Mouse (Mus musculus) right cerebral cortex, adult 18-20 months (tissue): Measurements from ENCODE around the gene F10.
A peak's percentile ranks its signal among the peaks of the same experiment; 100 is the strongest.
"Not testable (repeated sequence)": the region's sequence is repeated elsewhere in the genome, so short reads cannot be mapped to it uniquely, and the experiment has no call there.

ENCODE experiments used
- DNase-seq: peaks from one replicate; pipeline ENCODE4 v3.0.0; 2022; ENCODE audit warnings: mixed read lengths

Gene F10

DNA sequence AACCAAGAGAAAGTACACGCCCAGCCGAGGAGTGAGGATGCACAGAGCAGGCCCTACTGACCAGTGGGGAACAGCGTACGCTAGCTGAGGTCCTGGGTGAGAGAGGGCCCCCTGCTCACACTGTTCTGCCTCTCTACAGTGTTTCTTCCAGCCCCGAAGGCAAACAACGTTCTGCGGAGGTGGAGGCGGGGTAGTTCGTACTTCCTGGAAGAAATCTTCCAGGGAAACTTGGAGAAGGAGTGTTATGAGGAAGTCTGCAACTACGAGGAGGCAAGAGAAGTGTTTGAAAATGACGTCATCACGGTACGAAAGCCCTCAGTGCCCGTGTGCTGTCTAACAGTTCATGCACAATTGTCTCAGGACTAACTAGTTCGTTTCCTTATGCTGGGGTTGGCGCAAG is 26.0 kb downstream of the F10 start:
- DNase-seq, result no peak

DNA sequence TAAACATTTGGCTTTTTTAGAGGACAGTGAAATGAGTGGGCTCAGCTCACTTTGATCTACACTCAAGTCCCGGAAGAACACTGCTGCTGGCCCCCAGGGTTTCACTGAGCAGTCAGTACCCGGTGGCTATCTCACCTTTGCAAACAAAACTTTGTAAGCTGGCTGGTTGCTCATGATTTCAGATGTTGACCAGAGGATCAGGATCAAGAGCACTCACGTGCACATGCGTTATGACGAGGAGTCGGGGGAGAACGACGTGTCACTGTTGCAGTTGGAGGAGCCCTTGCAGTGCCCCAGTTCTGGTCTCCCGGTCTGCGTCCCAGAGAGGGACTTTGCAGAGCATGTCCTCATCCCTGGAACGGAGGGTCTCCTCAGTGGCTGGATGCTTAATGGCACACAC is 36.1 kb downstream of the F10 start:
- DNase-seq, result no peak

DNA sequence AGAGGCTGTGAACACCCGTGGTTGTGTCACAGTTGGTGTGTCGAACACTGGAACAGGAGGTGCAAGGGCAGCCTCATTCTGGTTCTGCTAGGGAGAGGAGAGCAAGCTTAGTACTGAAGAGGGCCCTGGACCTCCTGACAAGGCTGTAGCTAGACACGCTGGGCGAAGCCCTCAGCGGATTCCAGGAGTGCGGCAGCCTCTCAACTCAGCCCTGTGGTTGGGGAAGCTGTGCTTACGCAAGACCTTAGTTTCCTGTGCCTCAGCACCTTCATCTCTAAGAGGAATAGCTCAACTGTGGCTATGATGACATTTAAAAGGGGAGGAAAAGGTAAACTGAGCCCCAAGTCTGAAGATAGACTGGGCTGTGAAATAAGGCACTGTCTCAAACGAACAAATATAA is 37.9 kb downstream of the F10 start:
- DNase-seq, result no peak

DNA sequence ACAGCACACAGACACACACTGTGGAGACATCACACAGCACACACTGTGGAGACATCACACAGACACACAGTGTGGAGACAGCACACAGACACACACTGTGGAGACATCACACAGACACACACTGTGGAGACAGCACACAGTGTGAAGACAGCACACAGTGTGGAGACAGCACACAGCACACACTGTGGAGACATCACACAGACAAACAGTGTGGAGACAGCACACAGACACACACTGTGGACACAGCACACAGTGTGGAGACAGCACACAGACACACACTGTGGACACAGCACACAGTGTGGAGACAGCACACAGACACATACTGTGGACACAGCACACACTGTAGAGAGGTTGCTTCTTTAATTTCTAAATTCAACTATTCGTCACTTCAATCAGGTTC is 38.5 kb downstream of the F10 start:
- not testable (repeated sequence) for DNase-seq

DNA sequence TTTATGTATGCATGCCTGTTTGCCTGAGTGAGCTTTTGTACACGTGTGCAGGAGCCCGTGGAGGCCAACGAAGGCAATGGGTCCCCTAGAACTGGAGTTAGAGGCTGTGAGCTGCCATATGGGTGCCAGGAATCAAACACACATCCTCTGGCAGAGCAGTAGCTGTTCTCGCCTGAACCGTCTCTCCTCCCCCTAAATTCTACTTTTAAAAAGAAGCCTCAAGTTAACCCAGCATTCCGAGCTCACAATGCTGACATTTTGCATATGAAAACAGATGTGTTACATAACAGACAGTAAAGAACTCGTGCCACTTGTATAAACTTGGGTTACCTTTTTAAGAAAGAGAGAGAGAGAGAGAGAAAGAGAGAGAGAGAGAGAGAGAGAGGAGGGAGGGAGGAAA is 40.4 kb downstream of the F10 start:
- DNase-seq, result peak; percentile 6

DNA sequence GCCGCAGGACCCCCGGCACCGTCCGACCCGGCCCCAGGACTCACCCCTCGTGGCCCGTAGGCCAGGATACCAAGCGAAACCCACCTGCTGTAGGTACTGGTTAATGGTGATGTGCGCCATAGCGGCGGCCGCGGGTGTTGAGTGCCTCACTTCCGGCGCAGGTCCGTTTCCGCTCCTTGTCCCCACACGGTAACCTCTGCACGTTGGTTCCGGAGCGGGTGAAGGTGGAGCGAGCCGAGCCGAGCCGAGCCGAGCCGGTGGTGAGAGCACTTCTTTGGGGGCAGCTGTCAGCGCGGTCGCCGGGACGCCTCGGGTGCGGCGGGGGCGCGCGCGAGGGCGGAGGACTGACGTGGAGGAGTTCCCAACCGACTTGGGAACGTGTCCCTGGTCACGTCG is 67.6 kb downstream of the F10 start:
- DNase-seq, result peak; percentile 91

DNA sequence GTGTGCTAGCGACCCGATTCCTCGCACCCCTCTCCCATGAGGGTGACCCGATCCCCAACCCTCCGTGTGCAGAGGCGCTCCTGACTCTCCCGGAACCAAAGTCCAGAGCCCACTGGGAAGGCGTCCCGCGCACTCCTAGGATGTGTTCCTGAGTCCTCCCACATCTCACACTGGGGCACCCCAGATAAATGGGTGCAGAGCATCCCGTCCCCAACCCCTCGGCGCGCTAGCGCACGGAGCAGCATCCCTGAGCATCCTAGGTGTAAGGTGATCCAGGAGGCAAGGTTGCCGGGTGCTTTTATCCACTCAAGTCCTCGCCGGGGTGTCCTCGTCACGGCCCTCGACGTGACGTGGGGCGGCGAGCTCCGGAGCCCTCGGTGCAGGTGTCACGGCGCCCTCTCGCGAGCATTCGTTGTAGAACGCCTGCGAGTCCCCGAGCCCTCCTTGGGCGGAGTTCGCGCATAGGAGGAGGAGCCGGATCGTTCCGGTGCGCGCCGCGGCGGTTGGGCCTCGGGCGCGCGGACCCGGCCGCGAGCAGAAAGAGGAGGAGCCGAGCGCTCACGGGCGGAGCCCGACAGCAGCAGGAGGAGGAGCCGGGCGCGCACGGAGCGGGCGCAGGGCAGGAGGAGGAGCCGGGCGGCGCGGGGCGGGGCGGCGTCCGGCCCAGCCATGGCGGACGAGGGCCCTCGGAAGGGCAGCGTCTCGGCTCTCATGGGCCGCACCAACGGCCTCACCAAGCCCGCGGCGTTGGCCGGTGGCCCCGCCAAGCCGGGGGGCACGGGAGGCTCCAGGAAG is 68.2 kb downstream of the F10 start, which contains the start of the genes Pcid2 and Cul4a:
Gene Pcid2 (minus strand): TSS at position 373 of the 795 bp plus-strand sequence.
Gene Cul4a (plus strand): TSS at position 535 of the 795 bp plus-strand sequence.
- DNase-seq, result peak; percentile 97

DNA sequence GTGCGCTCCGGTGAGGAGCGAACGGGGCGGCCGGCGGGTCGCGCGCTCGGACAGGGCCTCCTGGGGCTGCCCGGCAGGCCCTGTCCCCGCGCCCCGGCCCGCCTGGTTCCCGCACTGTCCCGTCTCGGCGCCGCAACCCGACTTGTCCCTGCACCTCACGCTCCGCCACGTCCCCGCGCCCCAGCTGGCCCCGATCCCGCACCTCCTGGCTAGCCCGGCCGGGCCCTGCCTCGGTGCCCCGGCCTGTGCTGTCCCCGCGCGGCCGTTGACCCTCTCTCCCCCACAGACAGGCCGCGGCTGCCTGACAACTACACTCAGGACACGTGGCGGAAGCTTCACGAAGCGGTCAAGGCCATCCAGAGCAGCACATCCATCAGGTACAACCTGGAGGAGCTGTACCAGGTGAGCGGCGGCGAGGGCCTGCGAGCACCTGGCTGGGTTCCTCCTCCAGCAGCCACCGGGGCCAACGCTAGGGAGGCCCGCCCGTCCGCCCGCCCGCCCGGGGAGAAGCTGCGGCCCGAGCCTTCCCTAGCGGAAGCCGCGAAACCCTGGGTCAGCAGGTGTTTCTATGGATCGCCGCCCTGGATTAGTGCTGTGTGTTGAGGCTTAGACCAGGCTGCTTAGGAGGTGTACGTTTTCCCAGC is 68.9 kb downstream of the F10 start:
- no peak for DNase-seq
